Mouse (Mus musculus) gastrocnemius, postnatal 10 days (tissue): ENCODE data around the gene Rpl21. TPM values are rescaled to one million over a fixed set of nuclear protein-coding genes. Genes with fewer than 3 reads are reported as not detected.
"Not testable (repeated sequence)": the region's sequence is repeated elsewhere in the genome, so short reads cannot be mapped to it uniquely, and the experiment has no call there.

Experiments
- DNase-seq: peaks from one replicate; pipeline ENCODE4 v3.0.0; 2021; ENCODE audit warnings: mixed read lengths
- total RNA-seq, 2 experiments: library from RNA; stranded (reverse); gene quantifications; 2 replicates each; pipeline ENCODE4 v1.2.3; 2021

Rpl21 gene
- total RNA-seq, 2 experiments from 2014 or later: 258 to 266 TPM

DNA sequence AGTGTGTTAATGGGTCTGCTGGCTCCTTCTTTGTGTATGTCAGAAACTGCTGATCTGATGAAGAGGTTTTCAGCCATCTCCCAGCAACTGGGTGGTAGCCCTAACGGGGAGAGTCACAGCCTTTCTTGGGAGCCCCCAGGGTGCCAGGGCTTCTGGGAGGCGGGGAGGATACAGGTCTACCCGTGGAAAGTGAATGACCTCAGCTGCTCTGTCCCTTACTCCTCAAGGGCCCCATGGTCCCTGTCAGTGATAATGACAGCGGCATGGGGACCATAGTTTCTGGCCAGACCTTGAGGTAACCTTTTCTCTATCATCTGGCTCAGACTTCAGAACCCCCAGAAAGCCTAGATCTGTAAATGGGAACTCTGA is 35.2 kb downstream of the Rpl21 start:
- no peak for DNase-seq

- DNase-seq: no peak
These were observed 40.4 kb downstream of the Rpl21 start for GRCm38 (mm10) chr5:146872981-146873631.

- no peak for DNase-seq
These were observed 43.3 kb downstream of the Rpl21 start for GRCm38 (mm10) chr5:146876024-146876423.

DNA sequence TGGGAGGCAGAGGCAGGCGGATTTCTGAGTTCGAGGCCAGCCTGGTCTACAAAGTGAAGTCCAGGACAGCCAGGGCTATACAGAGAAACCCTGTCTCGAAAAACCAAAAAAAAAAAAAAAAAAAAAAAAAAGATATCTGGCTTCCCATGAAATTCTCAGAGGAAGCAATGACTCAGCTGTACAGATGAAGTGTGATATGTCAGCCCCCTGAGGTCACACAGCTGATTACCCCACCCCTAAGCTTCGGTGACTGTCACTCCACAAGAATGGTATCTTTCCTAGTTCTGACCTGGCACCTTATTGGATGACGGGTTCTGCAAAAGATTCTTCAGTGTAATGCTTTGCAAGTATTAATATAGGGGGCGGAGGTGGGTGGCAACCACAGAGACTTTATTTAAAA is 45.2 kb downstream of the Rpl21 start:
- DNase-seq: not testable (repeated sequence)

DNA sequence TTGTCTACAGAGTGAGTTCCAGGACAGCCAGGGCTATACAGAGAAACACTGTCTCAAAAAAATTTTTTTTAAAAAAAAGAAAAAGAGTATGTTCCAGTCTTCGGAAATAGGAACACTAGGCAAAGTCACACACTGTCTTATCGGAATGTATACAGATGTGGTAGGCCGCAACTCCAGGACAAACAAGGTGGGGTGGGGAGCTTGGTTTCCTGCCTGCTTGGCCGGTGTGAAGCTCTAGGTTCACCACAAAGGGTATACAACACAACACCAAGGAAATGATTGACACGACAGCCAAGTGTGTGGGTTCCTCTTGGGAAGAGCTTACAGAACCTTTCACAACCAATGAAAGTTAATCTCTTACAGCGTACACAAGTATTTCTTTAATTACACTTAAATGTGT is 49.6 kb downstream of the Rpl21 start:
- no peak for DNase-seq

GRCm38 (mm10) chr5:146883053-146883452 is 50.4 kb downstream of the Rpl21 start:
- DNase-seq: no peak

DNA sequence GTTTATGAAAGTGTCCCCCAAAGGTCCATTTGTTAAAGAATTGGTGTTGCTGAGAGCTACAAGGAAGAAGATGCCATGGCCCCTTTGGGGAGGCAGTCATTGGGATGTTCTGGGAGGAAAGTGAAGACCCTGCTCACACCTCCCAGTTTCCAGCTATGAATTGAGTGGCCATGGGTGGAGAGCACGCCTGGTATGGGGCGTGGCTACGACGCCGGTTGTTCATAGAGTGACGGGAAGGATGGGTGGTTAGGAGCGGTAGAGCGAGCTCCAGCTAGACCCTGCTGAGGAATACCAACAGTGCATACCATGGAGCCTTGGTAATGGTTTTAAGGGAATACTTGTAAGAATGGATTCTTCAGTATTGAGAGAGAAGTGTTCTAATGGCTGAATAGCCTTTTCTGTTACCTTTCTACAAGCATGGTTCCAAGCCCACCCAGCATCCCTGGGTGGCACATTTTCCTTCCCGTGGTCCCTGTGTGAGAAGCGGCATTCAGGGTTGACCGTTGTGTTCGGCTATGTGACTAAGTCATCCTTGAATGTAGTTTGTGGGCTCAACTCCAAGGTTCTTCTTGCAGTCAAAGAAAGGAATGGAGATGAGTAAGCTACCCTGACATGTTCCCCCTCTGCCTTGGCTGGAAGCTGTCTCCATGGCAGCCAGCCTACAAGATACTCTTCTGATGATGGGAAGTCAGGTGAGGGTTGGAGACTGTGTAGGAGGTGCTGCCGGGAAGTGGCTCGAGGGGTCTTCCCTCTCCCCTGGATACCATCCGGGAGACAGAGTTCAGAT is 51.0 kb downstream of the Rpl21 start:
- DNase-seq: no peak

Other genes with a start within 250 kb of the Rpl21 start
- gene Gpr12, start 247.7 kb upstream of the Rpl21 start, total RNA-seq: under 1 TPM in 1 of 2 experiments, not detected in 1; 0.36 TPM
- gene Usp12, start 37.9 kb upstream of the Rpl21 start, total RNA-seq: 10 to 100 TPM; 19.4 to 21.5 TPM
- 1 to 10 TPM; 3.9 to 5.1 TPM for gene Rasl11a, start 12.2 kb downstream of the Rpl21 start, total RNA-seq
- 10 to 100 TPM; 31.7 to 33.3 TPM for gene Gtf3a, start 115.8 kb downstream of the Rpl21 start, total RNA-seq
- 10 to 100 TPM; 21.8 to 27.5 TPM for gene Mtif3, start 130.9 kb downstream of the Rpl21 start, total RNA-seq
- gene Lnx2, start 243.7 kb downstream of the Rpl21 start, total RNA-seq: 1 to 10 TPM; 6.7 to 7.4 TPM
- 100 to 1,000 TPM; 103 to 116 TPM for gene Polr1d, start 244.2 kb downstream of the Rpl21 start, total RNA-seq